Mouse (Mus musculus) v-Abl transformed pro-B cells (cell line): ENCODE results near the gene Kit.

Experiments
- in situ Hi-C, 2 experiments: fragments of 400-800 bp; cut with MboI; formaldehyde crosslinking; loops; one replicate each; pipeline ENCODE4 v1.15.1; 2025; ENCODE audit not compliant: unreplicated experiment in 2 of 2

Gene Kit

DNA sequence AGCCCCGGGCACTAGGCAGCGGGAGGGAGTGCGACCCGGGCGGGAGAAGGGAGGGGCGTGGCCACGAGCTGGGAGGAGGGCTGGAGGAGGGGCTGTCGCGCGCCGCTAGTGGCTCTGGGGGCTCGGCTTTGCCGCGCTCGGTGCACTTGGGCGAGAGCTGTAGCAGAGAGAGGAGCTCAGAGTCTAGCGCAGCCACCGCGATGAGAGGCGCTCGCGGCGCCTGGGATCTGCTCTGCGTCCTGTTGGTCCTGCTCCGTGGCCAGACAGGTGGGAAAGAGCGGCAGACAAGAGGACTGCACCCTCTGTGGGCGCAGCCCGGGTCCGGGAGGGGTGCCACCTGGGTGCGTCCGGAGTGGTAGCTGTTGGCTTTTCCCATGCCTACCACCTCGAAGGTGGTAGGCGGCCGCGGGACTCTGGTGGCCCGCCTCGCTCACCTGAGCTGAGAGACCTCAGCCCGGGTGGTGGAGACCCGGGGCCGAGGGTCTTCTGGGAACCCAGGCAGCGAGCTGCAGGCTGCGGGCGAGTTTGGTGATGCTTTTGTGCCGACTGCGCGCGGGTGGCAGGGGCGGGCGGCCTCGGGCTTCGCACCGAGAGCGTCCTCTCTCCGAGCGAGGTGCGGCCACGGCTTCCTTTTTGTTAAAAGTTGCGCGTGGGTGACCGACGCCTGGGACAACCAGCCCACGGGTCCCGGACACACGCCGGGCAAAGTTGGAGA, at the start of gene Kit:
Kit (plus strand) TSS at position 65 of the 715 bp plus-strand sequence.
- in situ Hi-C loops: no loop called here

DNA sequence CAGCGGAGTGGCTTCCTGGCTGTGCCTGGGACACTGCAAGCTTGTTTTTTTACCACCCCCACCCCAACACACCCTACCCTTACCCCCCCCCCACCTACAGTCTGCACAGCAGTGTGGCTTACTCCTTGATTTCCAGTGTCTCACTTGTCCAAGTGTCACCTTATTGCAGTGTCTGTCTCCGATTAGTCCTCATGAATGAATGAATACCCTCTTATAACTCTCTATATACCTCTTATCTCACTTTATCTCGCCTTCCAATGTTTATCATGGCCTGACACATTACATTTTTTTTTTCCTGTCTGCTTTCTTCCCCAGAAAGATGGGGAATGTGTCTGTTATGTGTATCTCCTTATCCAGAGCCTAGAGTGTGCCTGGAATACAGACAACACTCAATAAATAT, 38.6 kb upstream of the Kit start:
- in situ Hi-C loops: no loop called here

DNA sequence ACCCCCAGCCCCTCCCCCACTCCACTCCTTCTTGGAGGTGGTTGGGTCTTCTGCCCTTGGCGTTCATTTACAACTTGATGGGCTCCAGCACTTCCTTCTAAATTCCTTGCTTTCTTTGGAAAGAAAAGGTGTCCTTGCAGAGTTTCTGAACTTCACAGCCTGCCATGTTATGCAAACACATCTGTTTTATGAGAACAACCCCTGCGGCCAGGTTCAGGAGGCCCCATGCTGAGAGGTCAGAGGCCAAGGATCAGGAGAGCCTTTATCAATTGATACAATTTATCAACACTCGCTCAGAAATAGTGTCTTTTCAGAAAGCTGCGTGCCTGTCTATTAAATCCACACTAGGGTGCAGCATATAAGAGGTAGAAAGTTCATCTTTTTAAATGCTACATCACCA, 37.0 kb upstream of the Kit start:
- in situ Hi-C loops: no loop called here

DNA sequence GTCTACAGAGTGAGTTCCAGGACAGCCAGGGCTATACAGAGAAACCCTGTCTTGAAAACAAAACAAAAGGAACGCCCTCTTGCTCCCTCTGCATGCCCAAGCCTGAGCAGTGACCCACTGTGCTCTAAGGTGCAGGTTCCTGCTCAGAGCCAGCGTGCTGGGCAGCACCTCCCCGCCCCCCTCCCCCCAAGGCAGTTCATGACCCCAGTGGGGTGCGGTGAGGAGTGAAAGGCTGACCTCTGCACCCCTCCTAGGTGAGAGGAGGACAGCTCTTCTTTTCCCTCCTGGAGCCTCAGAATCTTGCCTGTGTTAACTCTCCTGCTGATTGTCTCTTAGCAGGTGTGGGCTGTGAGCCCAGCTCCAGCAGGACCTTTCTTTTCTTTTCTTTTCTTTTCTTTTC, 36.3 kb upstream of the Kit start:
- in situ Hi-C loops: no loop called here

DNA sequence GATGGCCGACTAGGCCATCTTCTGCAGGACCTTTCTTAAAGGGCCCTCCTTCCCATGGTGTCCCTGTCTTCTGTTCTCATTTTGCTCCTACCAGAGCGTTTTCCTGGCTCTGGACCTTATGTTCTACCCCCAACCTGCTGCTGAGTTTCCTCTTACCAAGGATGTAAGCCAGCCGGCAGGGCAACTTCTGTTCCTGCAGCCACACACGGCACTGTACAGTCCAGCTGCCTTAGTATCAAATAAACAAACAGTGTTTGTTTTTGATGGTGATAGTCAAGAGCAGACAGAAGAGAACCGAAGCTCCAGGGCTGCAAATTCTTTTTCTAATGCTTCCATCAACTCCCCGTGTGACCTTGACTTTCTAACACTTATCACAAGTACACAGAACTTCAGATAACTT, 35.6 kb upstream of the Kit start:
- in situ Hi-C loops: no loop called here

DNA sequence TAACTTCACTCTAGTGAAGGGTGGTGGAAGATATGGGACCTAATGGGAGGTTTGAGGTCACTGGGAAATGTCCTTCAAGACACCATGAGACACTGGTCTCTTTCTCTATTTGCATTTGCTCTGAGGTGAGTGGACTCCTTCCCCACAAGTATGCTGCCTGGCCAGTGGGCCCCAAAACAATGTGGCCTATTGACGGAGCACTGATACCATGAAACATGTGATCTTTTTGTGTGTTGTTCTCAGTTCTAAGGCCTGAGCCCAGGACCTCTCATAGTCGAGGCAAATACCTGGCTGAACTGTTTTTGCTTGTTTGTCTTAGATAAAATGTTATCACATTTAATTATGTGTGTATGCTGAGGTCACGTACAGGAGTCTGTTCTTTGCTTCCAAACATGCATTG, 31.0 kb upstream of the Kit start:
- in situ Hi-C loops: no loop called here

DNA sequence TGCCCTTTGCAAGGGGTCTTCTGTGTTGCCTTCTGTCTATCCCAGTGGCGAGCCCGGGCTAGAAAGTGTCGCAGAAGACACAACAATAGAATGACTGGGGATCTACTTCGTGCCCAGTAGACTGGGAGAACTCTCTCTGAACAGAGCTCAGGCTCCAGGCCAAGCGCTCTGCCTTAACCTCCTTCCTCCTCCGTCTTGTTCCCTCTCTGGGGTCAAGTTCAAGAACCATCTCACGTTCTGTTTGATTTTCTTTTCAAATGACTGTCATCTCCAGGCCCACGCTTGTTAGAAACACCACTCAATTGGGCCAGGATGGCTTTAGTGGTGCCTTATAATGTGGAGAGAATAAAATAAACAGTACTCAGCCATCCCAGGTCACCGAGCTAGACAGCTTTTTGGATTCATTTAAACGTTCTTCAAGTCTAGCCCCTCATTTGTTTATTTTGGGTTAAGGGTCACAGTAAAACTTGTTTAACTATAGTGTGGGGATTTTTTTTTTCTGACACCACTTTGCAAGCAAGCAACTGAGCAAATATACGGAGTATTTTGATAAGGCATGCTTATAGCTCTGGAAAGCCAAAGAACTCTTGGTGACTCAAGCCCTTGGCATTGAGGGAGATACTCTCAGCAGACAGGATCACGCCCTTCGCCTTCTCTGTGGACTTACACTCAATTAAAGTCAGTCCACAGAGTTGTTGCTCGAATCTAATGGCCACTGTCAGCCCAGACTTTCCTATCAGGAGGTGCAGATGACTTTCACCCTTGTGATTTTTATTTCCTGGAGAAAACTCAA, 30.0 kb upstream of the Kit start:
- in situ Hi-C loops: no loop called here

DNA sequence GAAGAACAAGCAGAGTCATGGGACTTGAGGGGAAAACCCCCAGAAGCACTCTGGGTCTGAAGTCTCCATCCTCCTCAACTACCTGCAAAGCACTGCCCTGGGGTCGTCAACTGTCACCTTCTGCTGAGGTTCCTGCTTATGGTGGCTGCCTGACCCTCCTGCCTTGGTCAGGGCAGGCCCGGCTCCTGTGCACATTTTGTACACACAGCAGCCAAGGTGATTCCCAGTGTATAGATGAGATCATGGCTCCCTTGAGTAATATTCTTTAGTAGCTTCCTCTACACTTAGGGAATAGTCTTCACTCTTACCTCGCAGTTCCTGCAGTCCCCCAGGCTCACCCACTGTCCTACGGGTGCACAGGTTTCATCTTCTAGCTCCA, 29.5 kb upstream of the Kit start:
- in situ Hi-C loops: no loop called here

DNA sequence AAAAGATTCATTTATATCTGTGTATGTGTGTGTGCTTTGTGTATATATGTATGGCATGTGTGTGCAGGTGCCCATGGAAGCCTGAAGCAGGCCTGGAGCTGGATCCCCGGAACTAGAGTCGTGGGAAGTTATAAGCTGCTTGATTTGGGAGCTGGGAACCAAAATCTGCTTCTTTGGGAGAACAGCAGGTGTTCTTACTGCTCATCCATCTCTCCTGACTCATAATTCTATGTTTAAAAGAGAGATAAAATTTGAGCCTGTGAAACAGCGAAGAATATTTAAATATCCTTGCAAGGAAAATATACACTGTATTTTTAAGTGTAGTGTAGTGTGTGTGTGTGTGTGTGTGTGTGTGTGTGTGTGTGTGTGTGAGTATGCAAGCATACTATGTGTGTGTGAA, 21.7 kb upstream of the Kit start:
- in situ Hi-C loops: no loop called here

DNA sequence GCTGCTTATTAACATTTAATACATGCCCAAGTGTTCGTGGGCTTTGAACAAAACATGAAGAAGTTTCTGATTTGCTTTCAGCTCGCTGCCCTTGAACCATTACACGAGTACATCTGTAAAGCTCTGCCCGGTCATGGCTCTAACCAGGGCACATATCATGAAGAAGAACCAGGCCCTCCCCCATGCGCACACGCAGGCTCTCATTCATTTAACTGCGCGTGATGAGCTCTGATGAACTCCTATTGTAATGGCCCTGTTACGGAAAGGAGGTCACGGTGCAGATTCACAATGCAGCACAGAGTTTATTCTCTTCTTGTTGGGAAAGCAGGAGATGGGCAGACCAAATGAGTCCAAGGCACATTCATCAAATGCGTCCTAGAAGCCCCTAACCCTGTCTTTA, 17.1 kb upstream of the Kit start:
- in situ Hi-C loops: no loop called here

DNA sequence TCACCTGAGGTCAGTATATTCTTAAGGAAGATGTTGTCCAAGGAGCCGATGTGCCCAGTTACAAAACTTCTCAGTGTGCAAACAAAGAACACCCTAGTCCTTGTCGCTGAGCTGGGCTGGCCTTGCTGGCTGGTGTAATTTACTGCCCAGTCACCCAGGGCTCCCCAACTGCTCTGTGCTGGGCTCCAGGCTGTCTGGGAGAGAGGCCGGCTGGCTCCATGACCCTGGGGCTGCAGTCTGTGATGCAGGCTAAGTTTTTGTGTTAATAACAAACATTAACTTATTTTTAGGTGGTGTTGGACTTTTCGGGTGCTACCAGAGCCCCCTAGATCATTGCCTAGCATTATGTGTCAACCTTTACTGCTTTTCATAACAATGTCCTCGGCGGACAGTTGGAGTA, 15.4 kb upstream of the Kit start:
- in situ Hi-C loops: no loop called here

DNA sequence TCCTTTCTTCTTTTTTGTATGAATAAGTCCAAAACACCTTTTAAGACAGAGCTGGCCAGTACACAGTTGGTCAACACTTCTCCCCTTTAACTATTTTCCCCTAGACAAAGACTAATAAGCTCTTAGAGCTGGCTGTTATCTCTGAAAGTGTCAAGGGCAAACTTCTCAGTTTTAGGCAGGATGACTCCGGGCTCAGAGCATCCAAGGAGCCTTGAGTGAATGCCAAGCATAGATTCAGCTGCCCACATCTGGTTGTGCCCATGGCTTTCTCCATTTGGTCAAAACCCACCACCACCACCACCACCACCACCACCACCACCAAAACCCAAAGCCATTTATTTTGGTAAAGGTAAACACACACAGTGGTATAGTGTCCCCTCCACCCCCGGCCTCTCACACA, 13.5 kb upstream of the Kit start:
- in situ Hi-C loops: no loop called here

DNA sequence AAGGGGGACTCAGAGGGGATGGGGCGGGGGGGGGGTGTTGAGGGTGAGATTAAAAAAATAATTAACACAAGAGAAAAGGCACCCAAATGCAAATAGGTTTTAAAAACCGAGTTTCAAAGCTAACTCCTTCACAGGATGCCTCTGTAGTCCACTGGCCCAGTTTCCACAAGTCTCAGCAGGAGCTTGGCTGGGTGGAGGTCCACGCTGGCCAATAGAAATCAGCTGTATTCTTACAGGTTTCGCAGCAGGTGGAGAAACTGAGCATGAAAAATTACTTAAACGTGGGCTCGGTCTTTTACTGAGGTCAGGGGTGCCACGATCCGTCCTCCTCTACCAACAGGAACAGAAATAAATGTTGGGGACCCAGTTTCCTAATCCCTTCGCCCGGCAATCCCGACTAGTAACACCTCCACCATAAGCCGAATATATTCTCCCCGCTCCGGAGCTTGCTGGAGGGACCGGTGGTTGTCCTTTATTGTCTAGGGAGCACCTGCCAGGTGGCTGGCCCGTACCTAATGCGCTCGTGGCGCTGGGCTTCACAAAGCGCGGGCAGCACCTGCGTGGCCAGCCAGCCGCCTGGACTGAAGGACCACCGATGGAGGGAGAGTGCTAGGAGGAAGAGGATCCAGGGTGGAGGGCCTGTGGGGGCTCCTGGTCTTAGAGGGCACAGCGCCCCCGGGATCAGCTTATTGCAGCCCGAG, 415 bp upstream of the Kit start:
- in situ Hi-C loops: no loop called here

DNA sequence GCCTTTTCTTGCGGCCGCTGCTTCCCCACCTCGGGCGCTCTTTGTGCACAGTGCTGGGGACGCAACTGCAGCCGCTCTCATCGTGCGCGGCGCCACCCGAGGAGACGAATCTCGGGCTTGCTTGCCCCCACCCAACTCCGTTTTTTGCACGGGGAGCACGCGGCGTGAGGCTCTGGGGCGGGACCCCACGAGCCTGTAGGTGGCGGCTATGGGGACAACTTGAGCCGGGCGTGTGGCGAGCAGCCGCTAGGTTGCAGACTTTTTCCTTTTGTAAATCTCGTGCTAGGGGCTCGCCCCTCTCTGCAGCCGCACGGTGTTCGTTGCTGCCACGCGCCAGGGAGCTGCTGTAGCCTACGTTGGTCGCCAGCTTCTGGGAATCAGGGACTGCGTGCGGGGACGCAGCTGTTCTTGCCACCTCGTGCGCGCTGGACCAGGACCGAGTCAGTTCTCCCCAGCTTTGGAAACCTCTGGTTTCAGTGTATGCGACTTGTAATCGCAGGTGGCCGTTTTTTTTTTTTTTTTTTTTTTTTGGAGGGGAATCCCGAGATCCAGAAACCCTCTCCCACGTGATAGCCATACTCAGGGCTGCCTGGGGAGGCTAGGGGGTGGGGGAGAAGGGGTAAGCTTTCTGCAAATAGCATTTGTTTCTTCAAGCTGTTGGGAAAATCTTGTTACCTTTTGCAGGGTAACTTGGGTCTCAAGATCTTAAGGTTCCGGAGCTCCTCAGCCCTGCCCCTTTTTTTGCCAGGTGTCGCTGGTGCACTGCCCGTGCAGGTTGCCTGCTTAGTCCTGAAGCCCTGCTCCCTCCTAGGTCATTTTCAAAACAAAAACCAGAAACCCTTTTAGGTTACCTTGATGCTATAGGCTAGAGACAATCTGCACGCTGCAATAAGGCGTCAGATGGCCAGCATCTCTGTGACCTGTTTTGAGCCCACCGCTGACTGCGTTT, 1.1 kb downstream of the Kit start:
- in situ Hi-C loops: no loop called here

DNA sequence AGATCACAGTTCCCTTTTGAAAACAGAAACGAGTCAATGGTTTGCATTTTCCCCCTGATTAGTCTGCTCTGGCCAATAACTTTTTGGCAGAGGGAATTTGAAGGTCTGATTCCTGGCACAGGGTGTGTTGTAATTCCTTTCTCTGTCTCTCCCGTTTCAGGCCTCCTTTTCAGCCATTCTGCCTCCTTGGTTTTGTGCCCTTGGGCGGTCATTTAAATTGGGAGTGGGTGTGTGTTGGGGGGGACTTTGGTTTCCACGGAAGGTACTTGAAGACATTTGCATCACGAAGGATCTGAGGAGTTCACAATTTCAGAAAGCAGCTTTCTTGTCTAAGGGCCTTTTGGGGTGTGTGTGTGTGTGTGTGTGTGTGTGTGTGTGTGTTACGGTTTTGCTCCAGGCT, 2.0 kb downstream of the Kit start:
- in situ Hi-C loops: no loop called here

DNA sequence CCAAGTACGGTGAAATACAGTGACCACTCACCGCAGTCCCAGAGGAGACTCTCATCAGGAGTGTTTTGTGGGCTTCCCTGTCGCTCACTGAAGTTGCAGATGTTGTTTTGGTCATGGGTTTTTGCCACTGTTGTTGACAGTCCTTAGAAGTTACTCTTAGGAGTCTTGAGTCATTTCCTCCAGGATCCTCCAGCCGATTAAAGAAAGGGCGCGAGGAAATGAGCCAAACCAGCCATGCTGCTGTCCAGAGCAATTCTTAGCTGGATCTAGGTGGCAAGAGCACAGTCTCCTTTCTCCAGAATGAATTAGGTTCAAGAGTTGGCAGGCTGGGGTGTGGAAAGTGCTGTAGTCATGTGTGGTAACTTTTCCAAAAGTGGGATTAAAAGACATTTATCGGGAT, 3.4 kb downstream of the Kit start:
- in situ Hi-C loops: no loop called here

DNA sequence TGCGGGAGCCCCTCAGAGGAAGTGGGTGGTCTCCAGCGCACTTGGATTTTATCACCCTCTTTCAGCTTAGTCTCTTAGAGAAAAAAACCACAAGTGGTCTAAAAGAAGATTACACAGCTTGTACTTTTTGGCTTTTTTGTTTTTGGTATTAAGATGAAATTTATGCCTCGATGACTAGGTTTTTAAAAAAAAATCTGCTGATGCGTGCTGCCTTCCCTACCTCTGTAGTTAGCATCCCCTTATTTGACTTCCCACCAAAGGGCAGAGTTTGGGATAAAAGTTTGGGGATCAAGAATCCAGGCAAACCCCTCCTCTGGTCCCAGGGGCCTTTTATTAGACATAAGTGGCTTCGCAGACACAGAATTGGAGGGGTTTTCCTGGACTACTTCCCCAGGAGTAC, 4.5 kb downstream of the Kit start:
- in situ Hi-C loops: no loop called here

DNA sequence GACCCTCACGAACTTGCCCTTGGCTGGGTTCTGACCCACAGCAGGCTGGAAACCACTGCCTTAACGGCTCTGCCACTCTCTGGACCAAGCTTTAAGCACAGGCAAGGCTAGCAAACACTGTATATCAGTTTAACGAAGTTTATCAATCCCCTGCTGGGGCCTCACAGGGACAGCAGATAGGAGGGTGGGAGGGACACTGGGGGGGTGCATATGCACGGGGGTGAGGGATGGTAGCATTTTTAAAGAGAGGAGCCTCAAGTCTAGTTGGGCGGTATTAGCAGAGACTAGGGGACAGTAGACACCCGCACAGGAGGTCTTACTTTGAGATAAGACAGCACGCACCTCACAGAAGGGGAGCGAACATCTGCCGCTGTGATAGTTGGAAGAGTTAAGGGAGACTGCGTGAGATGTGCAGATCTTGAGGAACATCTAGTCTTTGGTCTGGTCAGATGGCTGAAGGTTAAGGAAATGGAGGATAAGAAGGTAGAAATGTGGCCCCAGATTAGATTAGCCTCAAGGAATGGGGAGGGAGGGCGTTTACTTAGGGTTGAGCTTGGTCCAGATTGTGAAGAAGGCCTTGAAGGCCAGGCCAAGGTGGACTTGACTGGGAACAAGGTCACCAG, 5.0 kb downstream of the Kit start:
- in situ Hi-C loops: no loop called here

DNA sequence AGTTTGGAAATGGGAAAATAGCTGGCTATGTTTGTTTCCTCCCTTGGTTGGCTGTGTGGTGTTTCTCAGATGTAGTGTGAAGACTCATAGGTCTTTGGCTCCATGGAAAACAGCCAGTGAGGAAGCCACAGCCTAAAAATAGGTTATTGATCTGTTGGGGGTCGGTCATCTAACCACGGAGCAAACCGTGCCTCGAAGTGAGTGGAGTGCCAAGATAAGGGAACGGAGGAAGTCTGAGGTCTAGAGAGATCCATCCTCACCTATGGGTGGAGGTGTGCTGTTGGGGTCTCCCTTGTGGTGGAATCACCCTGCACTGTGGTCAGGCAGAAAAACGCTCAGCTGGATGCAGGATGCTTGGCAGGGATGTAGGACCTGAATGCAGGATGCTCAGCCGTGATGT, 7.2 kb downstream of the Kit start:
- in situ Hi-C loops: no loop called here

DNA sequence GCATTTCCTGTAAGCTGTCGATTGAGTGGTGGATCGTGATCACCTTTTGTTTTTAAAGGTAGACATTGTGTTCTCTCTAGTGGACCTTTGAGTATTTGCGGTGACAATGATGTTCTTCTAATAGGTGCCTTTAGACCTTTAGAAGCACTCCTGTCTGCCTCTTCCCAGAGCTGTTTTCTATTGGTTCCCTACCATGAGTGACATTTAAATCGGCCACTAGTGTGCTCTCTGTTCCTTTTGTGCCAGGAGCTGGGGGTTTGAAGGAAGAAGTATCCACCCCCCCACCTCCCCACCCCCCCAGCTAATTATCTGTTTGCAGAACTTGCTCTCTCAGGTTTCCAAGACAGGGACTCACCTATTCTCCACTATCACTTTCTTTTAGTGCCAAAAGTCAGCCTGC, 13.1 kb downstream of the Kit start:
- in situ Hi-C loops: no loop called here
